Mouse (Mus musculus): ENCODE measurements at regions not wholly inside any gene's neighbourhood (a gene's known extent, or its start where the extent isn't known, plus 50 kb on each side); places are given as distances from the start of the nearest gene placed in this dataset.

GRCm38 (mm10) chr8:107776906-107777305 lies 165.5 kb upstream of the Zfhx3 start:
- TF ChIP-seq POLR2A (IDR thresholded peaks at IDR 0.05; ENCODE audit: insufficient read depth, low read length) (no peak), CTCF (IDR thresholded peaks at IDR 0.05; ENCODE audit: low read depth, low read length) (no peak)
